Mouse (Mus musculus): ENCODE measurements around the gene Map7.
A peak's percentile ranks its signal among the peaks of the same experiment; 100 is the strongest.

Gene Map7

DNA sequence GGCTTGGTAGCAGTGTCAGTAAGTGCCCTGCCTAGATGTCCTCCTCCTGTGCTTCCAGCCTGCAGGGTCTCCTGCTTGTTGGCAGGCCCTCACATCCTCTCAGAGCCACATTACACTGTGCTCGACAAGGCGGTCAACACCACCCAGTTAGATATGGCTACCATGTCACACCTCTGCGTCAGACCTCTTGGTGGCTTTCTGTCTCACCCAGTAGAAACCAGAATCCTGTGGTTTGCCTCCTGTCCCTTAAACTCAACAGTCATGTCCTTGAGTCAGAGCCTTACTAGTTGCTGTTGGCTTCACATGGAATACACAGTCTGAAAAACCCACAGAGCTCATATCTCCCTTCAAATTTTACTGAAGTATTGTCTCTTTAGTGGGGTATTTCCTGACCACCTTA lies 87.4 kb downstream of the Map7 start:
- DNase-seq = no peak

- DNase-seq = no peak
Measured at GRCm38 (mm10) chr10:20236241-20236640, 88.0 kb downstream of the Map7 start.

DNA sequence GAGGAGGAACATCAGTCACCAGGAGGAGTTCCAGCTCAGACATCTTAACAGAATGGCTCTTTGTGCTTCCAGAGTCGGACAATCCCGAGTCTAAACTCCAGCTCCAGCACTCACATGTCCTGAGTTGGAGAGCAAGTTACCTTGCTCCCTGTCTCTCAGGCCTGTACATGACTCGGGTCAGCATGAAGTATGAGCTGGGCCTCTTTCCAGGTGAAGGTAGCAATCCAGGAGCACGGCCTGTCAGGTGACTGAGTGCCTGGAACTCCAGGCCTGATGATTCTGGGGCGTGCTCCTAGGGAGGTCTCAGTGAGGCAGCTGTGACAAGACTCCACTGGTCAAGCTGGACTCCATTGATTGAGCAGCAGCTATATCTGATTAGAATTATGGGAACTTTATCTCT lies 90.0 kb downstream of the Map7 start:
- no peak for DNase-seq

DNA sequence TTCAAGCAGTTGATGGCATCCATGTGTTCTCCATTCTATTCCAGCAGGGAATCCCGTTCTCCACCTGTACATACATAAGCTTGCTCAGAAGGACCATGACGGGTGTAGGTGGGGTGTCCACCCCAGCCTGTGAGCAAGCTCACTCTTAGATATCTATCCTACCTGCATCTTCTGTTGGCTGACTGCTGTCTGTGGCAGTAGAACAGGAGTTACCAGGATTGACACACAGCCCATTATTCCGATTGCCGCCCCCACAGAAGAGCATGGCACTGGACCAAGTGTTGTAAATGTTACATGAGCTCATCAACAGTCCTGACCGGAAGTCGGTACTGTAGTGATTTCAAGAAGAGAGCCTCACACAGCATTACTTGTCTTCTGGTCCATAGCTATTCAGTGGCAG lies 92.6 kb downstream of the Map7 start:
- DNase-seq = no peak

GRCm38 (mm10) chr10:20243321-20243720 lies 95.0 kb downstream of the Map7 start:
- no peak for DNase-seq

GRCm38 (mm10) chr10:20245082-20245481 lies 96.8 kb downstream of the Map7 start:
- no peak for DNase-seq

DNA sequence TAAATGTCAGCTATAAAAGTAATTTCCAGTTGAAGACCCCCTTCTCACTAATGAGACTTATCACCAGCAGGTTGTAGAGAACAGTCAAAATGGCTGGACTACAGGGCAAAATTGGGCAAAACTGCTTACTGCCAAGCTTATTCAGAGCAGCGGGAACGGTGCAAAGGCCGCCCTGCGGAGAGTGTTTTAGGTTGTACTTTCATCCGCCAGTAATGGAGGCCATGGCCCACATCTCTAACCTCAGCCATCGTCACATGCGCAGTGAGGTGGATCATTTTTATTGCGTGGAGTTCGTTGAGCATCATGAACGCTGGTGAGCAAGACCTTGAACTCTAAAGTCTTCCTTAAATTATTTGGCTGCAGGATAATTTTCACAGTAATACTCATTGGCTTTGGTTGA lies 100.8 kb downstream of the Map7 start:
- DNase-seq = no peak

DNA sequence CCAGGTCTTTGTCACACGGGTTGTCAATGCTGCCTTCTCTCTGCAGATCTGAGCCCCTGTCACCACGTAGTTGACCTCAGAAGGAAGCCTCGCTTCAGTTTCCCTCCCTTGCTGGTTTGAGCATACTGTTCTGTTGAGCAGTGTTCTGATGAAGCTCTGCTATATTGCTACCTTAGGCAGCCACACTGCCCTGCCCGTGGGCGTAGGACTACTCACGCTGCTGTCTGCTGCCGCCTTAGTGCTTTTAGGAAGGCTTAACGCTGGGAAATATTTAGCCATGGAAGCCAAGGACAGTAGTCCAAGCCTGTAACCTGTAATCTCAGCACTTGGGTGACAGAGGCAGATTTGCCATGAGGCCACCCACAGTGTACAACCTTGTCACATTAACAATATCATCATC lies 107.3 kb downstream of the Map7 start:
- DNase-seq = no peak

- DNase-seq = no peak
Measured at GRCm38 (mm10) chr10:20257054-20257643, 108.9 kb downstream of the Map7 start.

DNA sequence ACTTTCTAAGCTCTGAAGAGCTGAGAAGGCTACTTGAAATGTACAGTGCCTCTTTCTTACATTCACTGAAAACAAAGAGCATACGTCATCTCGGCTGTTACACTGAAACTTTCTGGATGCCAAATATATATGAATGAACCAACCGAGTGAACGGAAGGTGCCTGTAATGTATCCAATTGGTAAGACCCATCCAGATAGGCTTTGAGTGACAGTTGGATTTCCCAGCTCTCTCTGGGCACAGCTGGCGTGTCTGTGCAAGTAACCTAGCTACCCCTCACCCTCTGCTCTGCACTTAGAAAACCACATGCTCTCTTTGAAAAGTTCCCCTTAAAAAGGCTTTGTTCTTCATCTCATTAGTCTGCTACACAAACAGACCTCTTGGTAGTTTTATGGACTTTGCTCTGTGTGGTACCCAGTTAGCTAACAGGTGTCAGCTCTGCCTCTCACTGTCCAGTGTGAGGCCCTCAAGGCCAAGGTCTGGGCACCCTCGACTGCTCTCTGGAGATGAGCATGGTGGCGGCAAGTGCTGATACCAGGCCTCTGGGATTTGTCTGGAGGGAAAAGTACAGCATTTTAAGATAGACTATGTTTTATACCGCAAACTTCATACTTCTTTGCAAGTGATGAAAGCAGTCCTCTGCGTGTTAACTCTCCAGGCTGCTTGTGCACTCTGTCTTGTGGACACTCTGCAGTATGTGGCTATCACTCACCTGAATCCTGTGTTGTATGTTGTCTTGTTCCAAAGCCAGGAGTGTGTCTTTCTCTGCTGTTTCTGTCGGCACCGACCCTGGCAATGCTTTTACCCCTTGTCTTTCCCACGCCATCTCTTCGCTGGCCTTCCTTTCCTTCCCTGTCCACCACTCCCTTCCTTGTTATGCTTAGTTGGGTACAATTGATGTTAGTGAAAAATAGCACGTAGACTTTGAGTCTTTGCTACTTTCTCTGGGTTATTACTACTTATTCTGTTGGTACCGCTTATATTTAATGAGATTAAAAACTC lies 109.8 kb downstream of the Map7 start:
- DNase-seq = no peak

DNA sequence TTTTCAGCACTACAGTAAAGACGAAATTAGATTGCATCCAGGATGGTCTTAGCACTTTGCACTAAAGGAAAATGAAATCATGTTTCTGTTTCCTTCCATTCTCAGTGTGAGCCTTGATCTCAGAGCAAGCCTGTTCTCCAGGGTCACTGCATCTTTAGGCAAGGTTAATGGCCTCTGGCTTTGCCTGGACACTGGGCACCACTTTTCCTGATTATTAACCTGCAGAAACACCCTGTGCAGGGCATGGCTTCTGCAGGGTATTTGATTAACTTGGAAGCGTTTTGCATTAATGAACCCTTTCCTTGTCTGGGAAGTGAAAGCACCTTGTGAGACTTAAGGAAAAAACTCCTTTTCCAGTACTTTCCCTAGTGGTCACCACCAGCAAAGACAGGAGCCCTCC lies 111.2 kb downstream of the Map7 start:
- no peak for DNase-seq

- DNase-seq = no peak
Measured at GRCm38 (mm10) chr10:20262896-20263295, 114.6 kb downstream of the Map7 start.

- DNase-seq = no peak
Measured at GRCm38 (mm10) chr10:20264479-20264878, 116.2 kb downstream of the Map7 start.

GRCm38 (mm10) chr10:20267032-20267431 lies 118.8 kb downstream of the Map7 start:
- no peak for DNase-seq

- DNase-seq = no peak
Measured at GRCm38 (mm10) chr10:20268945-20269344, 120.7 kb downstream of the Map7 start.

GRCm38 (mm10) chr10:20272380-20272779 lies 124.1 kb downstream of the Map7 start:
- DNase-seq = no peak

DNA sequence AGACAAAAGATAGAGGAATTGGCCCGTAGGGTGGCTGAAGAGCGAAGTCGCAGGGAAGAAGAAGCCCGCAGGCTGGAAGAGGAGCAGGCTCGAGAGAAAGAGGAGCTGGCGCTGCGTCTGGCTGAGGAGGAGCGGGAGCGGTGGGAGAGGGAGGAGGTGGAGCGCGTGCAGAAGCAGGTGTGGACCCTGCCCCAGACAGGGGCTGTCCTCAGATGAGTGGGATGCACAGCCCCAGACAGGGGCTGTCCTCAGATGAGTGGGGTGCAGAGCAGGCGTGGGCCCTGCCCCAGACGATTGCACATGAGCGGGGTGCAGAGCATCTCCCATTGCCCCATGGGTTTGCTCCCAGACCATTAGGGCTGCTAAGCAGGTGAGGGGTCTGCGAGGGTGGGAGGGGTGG lies 125.0 kb downstream of the Map7 start:
- no peak for DNase-seq

- DNase-seq = no peak
Measured at GRCm38 (mm10) chr10:20274022-20274421, 125.8 kb downstream of the Map7 start.

GRCm38 (mm10) chr10:20281456-20281855 lies 133.2 kb downstream of the Map7 start:
- no peak for DNase-seq

- DNase-seq = peak in 1 of 2 experiments; percentile 24
Measured at GRCm38 (mm10) chr10:20285289-20285975, 137.2 kb downstream of the Map7 start.

DNA sequence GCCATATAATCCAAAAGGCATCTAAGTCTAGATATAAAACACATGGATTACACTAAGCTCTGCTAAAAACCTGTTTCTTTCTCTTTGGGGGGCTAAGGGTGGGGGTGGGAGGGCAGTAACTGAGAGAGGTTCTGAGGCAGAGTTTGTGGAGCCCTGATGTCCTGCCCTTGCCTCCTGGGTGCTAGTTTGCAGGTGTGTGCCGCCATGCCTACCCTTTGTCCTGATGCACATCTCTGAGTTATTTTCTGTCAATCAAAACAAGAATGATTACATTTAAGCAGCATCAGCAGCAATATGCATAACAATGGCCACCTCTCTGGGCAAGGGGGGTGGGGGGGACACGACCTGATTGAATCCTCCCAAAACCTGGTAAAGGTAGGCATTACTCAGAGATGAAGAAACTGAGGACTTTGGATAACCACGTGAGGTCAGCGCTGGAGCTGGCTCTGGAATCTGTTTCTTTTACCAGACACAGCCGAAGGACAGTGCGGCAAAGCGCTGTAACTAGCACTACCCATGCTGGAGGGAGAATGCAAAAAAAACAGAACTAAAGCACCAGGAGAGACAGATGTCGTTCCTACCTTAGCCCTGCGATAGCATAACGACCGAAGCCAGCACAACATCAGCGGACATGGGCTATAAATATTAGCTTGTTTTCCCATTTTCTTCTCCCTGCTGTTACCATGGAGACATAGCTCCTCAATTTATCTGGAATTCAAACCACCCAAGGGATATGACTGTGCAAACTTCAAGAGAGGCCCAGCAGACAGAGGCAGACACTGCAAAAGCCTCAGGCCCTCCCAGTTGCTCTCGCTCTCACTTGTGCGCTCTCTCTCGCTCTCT lies 137.9 kb downstream of the Map7 start:
- DNase-seq = no peak

DNA sequence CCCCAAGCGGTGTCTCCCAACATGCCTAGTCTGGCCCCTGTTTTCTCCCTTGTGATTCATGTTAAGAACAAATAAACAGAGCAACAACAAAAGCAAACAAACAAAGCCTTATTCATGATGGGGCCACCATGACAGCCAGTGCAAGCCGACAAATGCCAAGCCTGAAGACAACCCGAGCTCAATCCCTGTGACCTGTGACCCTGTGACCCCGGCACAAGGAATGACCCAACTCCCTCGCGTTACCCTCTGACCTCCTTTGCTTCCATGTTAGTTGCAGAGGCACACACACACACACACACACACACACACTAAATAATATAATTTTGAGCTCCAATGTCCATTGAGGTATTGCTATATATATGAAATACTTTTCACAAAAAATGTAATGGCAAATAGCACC lies 139.1 kb downstream of the Map7 start:
- no peak for DNase-seq

GRCm38 (mm10) chr10:20290467-20290883 lies 142.2 kb downstream of the Map7 start:
- peak; percentile 85 to 86 for DNase-seq
